Mouse (Mus musculus) neural tube, embryonic 15.5 days (tissue): ENCODE results near the gene Hpse2. TPM values are rescaled to one million over a fixed set of nuclear protein-coding genes. Genes with fewer than 3 reads are reported as not detected.

Source experiments
- ATAC-seq: fragments of 200-750 bp; cut with Nextera tagmentation; 2 replicates; pipeline ENCODE4 v1.8.0; 2017; ENCODE audit warnings: mild to moderate bottlenecking, moderate TSS enrichment, moderate library complexity; ENCODE audit not compliant: low FRiP score
- H3K27ac ChIP-seq: fragments of 300-500 bp; sonication (generic); replicated peaks from 2 replicates; pipeline ENCODE4 v1.5.1; 2015; ENCODE audit warnings: mild to moderate bottlenecking, inconsistent platforms
- H3K27me3 ChIP-seq: fragments of 300-500 bp; sonication (generic); replicated peaks from 2 replicates; pipeline ENCODE4 v1.6.1; 2015; ENCODE audit warnings: inconsistent platforms
- H3K36me3 ChIP-seq: fragments of 300-500 bp; sonication (generic); 2 replicates; pipeline ENCODE4 v1.6.1; 2015; ENCODE audit warnings: inconsistent platforms
- H3K4me1 ChIP-seq: fragments of 300-500 bp; sonication (generic); 2 replicates; pipeline ENCODE4 v1.6.1; 2015; ENCODE audit warnings: inconsistent platforms
- H3K4me2 ChIP-seq: fragments of 300-500 bp; sonication (generic); 2 replicates; pipeline ENCODE4 v1.6.1; 2015; ENCODE audit warnings: inconsistent platforms, mild to moderate bottlenecking, moderate library complexity
- H3K4me3 ChIP-seq: fragments of 300-500 bp; sonication (generic); replicated peaks from 2 replicates; pipeline ENCODE4 v1.5.1; 2015; ENCODE audit warnings: mild to moderate bottlenecking, inconsistent platforms
- H3K9ac ChIP-seq: fragments of 300-500 bp; sonication (generic); replicated peaks from 2 replicates; pipeline ENCODE4 v1.6.1; 2015; ENCODE audit warnings: mild to moderate bottlenecking, inconsistent platforms
- H3K9me3 ChIP-seq: fragments of 300-500 bp; sonication (generic); replicated peaks from 2 replicates; pipeline ENCODE4 v1.6.1; 2016; ENCODE audit warnings: inconsistent platforms
- WGBS: fragments of 180-500 bp; shearing (Covaris S2); methylation state at CpG from one replicate; pipeline ENCODE4 v1.1.7; 2015; ENCODE audit warnings: mixed read lengths; 5-methylcytosine and 5-hydroxymethylcytosine counted together
- polyA plus RNA-seq: library from polyadenylated mRNA; unstranded; fragments of >200 nt; fragmentation: Nextera tagmentation; extraction: Ambion mirVana; gene quantifications from 2 replicates; pipeline ENCODE4 v1.2.1, GENCODE M21; 2015

The Hpse2 gene
- 0.24 and 3.4 TPM in 2 replicates for polyA plus RNA-seq

DNA sequence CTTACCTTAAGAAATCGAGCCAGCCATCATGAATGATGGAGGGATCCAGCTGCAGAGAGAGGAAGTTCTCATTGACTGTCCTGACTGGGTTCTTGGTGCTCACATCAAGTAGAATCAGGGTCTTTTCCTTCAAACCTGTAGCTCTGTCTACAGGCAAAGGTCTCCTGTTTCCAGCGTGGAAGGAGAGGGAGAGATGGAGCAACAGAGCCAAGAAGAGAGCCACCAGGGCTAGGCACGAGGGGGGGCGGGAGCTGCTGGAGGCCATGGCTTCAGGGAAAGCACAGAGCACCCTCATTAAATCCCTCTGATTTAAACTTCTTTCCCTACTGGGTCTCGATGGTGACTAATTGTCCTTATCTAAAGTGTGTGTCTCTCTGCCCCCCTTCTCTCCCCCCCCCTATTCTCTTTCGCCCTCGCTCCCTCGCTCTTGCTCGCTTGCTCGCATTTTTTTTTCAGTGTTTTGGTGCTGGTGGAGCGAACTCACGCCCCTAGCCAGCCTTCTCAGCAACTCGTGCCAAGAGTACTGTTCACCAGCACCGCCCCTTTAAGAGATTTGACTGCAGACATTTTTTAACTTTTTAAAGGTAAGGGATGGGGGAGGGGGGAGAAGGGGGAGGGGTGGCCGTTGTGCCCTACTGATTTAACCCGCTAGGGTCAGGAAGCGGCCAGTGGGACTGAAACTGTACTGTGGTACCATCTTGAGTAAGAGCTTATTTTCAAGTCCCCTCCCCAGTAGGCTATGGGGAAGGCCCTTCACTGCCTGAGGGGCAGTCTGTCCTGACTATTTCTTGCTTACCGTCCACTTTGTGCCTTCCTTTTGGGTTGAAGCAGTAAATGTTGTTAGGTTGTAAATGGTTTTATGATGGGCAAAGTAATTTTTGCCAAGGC is at the start of gene Hpse2:
TSS of gene Hpse2 (minus strand) at position 339 of the 888 bp plus-strand sequence.
- H3K4me2 ChIP-seq = peak within 1 kb of the TSS; percentile 58
- peaks cover 35% of the 10 kb centered on the region for H3K4me1 ChIP-seq
- peak within 1 kb of the TSS; percentile 31; the same call in 1 of the 2 replicates for H3K4me3 ChIP-seq
- H3K36me3 ChIP-seq = no peaks in the 10 kb centered on the region
- H3K9ac ChIP-seq = no peak within 1 kb of the TSS
- H3K27me3 ChIP-seq = peaks cover 62% of the 10 kb centered on the region
- no peak within 1 kb of the TSS for H3K27ac ChIP-seq
- 3% methylated on average over 18 of the region's 18 CpGs for WGBS
- no peak for ATAC-seq
- H3K9me3 ChIP-seq = no peaks in the 10 kb centered on the region

DNA sequence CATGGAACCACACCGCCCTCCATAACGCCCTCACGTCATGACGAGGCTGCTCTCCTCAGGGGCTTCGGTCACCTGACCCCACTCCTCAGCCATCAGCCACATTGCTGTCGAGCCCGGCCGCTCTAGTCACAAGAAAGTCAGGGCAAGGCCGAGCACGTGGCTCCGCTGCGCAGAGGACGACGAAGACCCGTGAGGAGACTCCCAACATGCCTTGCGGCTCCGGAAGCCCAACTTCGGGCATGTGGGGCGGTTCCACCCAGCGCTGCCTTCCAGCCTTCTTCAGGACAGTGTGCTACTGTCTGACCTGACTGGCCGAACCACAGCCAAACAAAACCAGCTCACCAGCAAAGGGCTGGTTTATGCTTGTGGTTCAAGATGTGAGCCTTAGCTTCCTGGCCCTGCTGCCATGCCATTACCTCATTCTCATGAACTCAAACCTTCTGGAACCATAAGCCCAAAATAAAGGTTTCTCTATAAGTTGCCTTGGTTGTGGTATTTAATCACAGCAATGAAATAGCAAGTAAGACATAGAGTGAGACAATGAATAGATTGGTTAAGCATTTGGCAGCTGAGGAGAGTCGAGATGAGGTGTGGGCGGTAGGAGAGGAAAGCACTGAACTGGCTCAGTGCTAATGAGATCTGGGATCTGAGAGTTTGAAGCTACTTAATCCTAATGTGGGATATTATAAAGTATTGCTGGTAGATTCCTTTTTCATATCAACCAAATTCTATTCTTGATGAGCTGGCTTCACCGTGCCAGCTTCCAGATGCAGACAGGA is 39.5 kb upstream of the Hpse2 start:
- no peak overlapping the region for H3K9ac ChIP-seq
- no peaks in the 10 kb centered on the region for H3K4me1 ChIP-seq
- no peaks in the 10 kb centered on the region for H3K27me3 ChIP-seq
- no peaks in the 10 kb centered on the region for H3K36me3 ChIP-seq
- 92% methylated on average over 24 of the region's 24 CpGs for WGBS
- H3K27ac ChIP-seq = no peak overlapping the region
- H3K9me3 ChIP-seq = no peaks in the 10 kb centered on the region
- no peak overlapping the region for H3K4me3 ChIP-seq
- ATAC-seq = no peak
- no peak overlapping the region for H3K4me2 ChIP-seq

GRCm38 (mm10) chr19:43424082-43424481 is 35.9 kb upstream of the Hpse2 start:
- ATAC-seq = no peak
- no peak overlapping the region for H3K4me2 ChIP-seq
- WGBS = 66% methylated on average over 2 of the region's 2 CpGs

GRCm38 (mm10) chr19:43420506-43420905 is 32.4 kb upstream of the Hpse2 start:
- Histone ChIP-seq H3K4me1 (no peaks in the 10 kb centered on the region), H3K27ac (no peak overlapping the region), H3K4me2 (no peak overlapping the region), H3K4me3 (no peak overlapping the region), H3K9ac (no peak overlapping the region), H3K36me3 (no peaks in the 10 kb centered on the region), H3K27me3 (no peaks in the 10 kb centered on the region), H3K9me3 (no peaks in the 10 kb centered on the region)
- no peak for ATAC-seq
- WGBS = 84% methylated on average over 3 of the region's 3 CpGs

More at GRCm38 (mm10) chr19:43424082-43424481, 35.9 kb upstream of the Hpse2 start:
- Histone ChIP-seq H3K9ac (no peak overlapping the region), H3K9me3 (no peaks in the 10 kb centered on the region), H3K27ac (no peak overlapping the region), H3K27me3 (no peaks in the 10 kb centered on the region), H3K4me1 (no peaks in the 10 kb centered on the region), H3K36me3 (no peaks in the 10 kb centered on the region), H3K4me3 (no peak overlapping the region)

- H3K36me3 ChIP-seq = no peaks in the 10 kb centered on the region
- WGBS = 81% methylated on average over 2 of the region's 2 CpGs
- H3K27me3 ChIP-seq = no peaks in the 10 kb centered on the region
- H3K27ac ChIP-seq = no peak overlapping the region
- no peak overlapping the region for H3K4me3 ChIP-seq
- H3K9me3 ChIP-seq = no peaks in the 10 kb centered on the region
- no peak for ATAC-seq
- H3K4me2 ChIP-seq = no peak overlapping the region
- no peaks in the 10 kb centered on the region for H3K4me1 ChIP-seq
- no peak overlapping the region for H3K9ac ChIP-seq
These were observed 27.4 kb upstream of the Hpse2 start for GRCm38 (mm10) chr19:43415565-43415964.

- no peaks in the 10 kb centered on the region for H3K36me3 ChIP-seq
- no peak overlapping the region for H3K4me2 ChIP-seq
- H3K9me3 ChIP-seq = no peaks in the 10 kb centered on the region
- 23% methylated on average over 1 of the region's 1 CpGs for WGBS
- H3K27ac ChIP-seq = no peak overlapping the region
- H3K27me3 ChIP-seq = no peaks in the 10 kb centered on the region
- no peak overlapping the region for H3K4me3 ChIP-seq
- H3K4me1 ChIP-seq = no peaks in the 10 kb centered on the region
- no peak overlapping the region for H3K9ac ChIP-seq
- ATAC-seq = no peak
These were observed 19.0 kb upstream of the Hpse2 start for GRCm38 (mm10) chr19:43407181-43407580.

DNA sequence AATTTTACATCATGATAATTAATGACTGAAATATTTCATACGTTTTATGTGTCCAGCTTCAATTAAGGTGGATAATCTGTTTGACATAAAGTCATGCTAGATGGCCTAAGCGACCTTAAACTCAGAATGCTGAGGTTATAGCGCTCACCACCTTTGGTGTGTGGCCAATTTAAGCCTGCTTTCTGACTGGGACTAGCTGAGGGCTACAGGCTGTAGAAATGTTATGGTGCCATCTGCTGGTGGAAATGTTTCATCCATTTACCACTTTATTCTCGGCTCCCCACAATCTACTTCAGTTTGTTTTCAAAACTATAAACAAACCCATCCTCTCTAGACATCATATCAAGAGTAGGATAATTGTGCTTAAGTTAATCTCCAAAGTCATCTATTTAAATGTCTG is 8.2 kb upstream of the Hpse2 start:
- H3K27me3 ChIP-seq = no peaks in the 10 kb centered on the region
- H3K36me3 ChIP-seq = no peaks in the 10 kb centered on the region
- no peak overlapping the region for H3K4me3 ChIP-seq
- 5% methylated on average over 4 of the region's 4 CpGs for WGBS
- H3K9ac ChIP-seq = no peak overlapping the region
- ATAC-seq = no peak
- no peaks in the 10 kb centered on the region for H3K9me3 ChIP-seq
- H3K27ac ChIP-seq = no peak overlapping the region
- no peaks in the 10 kb centered on the region for H3K4me1 ChIP-seq
- no peak overlapping the region for H3K4me2 ChIP-seq

DNA sequence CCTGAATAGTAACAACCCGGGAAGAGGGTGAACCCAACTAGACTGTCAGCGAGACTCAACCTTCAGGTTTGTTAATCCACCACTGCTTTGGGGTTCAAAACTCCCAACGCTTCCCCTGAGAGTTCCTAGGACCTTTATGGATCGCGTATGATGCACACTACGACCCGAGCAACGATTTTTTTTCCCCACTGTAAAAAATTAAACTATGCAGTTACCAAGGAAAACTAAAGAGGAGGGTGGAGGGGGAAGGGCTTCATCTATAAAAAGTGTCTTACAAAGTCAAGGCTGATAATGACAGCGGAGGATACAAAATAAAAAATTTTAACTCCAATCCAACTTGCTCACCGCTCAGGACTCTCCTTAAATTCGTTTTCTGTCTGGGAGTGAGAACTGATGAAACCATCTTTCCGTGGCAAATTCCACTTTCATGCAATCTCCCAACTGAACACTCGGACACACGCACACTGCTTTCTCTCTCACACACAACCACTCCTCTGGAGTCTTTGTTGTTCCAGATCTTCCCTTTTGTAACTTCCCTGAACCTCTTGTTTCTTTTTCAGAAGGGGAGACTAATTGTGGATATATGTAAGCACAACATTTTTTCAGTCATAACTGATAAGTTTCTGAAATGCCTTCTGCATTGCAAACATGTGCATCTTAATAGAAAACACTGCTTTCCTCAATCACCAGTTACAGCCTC is 934 bp downstream of the Hpse2 start:
- whole genome bisulfite sequencing = under 1% methylated on average over 14 of the region's 14 CpGs
- ATAC-seq = no peak
- Histone ChIP-seq H3K9me3 (no peaks in the 10 kb centered on the region), H3K27ac (no peak overlapping the region), H3K4me1 (peaks cover 35% of the 10 kb centered on the region), H3K4me2 (peak overlapping the region; percentile 58), H3K36me3 (no peaks in the 10 kb centered on the region), H3K4me3 (peak overlapping the region; percentile 31; the same call in 1 of the 2 replicates), H3K9ac (no peak overlapping the region), H3K27me3 (peaks cover 68% of the 10 kb centered on the region)

GRCm38 (mm10) chr19:43386041-43386952 is 1.9 kb downstream of the Hpse2 start:
- H3K9ac ChIP-seq = no peak overlapping the region
- WGBS = under 1% methylated on average over 48 of the region's 48 CpGs

DNA sequence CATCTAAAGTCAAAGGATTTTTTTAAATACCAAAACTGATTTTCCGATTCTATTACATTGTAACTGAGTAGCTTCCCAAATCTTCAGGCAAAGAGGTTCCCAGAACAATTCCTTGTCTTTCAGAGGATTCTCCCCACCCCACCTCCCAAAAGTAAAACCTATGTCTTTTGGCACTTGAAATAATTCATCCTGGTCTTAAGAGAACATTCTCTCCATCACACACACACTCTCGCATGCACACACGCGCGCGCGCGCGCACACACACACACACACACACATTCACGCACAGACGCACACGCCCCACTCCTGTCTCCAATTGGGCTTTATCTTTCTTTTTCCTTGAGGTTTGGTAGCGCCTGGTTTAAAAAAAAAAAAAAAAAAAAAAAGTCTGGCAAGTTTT is 2.7 kb downstream of the Hpse2 start:
- Histone ChIP-seq H3K36me3 (no peaks in the 10 kb centered on the region), H3K27me3 (peaks cover 68% of the 10 kb centered on the region), H3K27ac (no peak overlapping the region), H3K4me3 (peak overlapping the region; percentile 31), H3K9ac (no peak overlapping the region), H3K4me2 (peak overlapping the region; percentile 58), H3K4me1 (peaks cover 35% of the 10 kb centered on the region), H3K9me3 (no peaks in the 10 kb centered on the region)
- WGBS = 1% methylated on average over 13 of the region's 13 CpGs
- ATAC-seq = no peak

More at GRCm38 (mm10) chr19:43386041-43386952, 1.9 kb downstream of the Hpse2 start:
- H3K9me3 ChIP-seq = no peaks in the 10 kb centered on the region
- peaks cover 35% of the 10 kb centered on the region for H3K4me1 ChIP-seq
- H3K27ac ChIP-seq = no peak overlapping the region
- H3K4me2 ChIP-seq = peak overlapping the region; percentile 58
- peak overlapping the region; percentile 31 for H3K4me3 ChIP-seq
- no peaks in the 10 kb centered on the region for H3K36me3 ChIP-seq
- no peak for ATAC-seq
- peaks cover 68% of the 10 kb centered on the region for H3K27me3 ChIP-seq
